Mouse (Mus musculus) cerebellum, adult 8-10 months (tissue): ENCODE results near the gene Afp.

Experiments
- DNase-seq: peaks from one replicate; pipeline ENCODE4 v3.0.0; 2022

Gene Afp

GRCm38 (mm10) chr5:90490518-90490917 is at the start of gene Afp:
Gene Afp, plus strand, starts transcription at chr5:90490737.
- no peak for DNase-seq

DNA sequence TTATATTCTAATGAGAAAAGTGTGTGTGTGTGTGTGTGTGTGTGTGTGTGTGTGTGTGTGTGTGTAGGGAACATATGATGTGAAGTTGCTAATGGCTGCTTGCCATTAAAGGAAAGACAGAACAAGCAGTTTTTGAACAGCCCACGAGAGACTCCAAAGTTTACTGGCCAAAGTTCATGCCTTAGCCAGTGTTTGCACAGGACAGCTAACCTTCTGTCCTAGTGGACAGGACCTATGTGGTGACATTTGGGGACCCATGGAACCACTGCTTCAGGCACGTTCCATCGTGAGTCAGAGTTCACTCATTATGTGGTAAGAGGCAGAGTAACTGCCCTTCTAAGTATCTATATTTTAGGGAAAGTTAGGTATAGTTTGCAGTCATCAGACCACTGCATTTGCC is 43.0 kb upstream of the Afp start:
- DNase-seq, result no peak

- DNase-seq, result no peak
Measured at GRCm38 (mm10) chr5:90449961-90450360, 40.6 kb upstream of the Afp start.

- no peak for DNase-seq
Measured at GRCm38 (mm10) chr5:90452711-90453110, 37.8 kb upstream of the Afp start.

- no peak for DNase-seq
Measured at GRCm38 (mm10) chr5:90457241-90457640, 33.3 kb upstream of the Afp start.

GRCm38 (mm10) chr5:90458727-90459126 is 31.8 kb upstream of the Afp start:
- no peak for DNase-seq

DNA sequence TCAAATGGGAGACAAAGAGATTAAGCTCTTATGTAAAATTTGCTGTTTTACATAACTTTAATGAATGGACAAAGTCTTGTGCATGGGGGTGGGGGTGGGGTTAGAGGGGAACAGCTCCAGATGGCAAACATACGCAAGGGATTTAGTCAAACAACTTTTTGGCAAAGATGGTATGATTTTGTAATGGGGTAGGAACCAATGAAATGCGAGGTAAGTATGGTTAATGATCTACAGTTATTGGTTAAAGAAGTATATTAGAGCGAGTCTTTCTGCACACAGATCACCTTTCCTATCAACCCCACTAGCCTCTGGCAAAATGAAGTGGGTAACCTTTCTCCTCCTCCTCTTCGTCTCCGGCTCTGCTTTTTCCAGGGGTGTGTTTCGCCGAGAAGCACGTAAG is 29.9 kb upstream of the Afp start, which contains the start of gene Alb:
TSS of gene Alb (plus strand) at position 279 of the 400 bp plus-strand sequence.
- DNase-seq, result no peak

DNA sequence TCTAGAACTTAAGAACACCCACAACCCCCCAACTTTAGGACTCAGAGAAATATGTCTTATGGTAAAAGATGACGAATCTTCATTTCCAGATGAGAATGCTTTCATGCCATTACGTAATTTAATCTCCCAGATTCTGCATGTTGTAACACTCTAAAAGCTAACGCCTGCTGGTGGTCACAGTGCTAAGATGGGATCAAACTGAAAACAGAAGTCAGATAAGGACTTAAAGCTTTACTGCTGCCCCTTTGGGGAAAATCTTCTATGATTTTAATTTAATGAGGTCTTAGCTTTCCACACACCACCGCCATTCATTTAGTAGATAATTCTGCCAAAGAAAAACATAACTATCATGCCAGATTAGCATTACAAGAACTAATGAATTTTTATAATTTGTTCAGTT is 23.7 kb upstream of the Afp start:
- DNase-seq, result no peak

GRCm38 (mm10) chr5:90467245-90467644 is 23.3 kb upstream of the Afp start:
- DNase-seq, result no peak

DNA sequence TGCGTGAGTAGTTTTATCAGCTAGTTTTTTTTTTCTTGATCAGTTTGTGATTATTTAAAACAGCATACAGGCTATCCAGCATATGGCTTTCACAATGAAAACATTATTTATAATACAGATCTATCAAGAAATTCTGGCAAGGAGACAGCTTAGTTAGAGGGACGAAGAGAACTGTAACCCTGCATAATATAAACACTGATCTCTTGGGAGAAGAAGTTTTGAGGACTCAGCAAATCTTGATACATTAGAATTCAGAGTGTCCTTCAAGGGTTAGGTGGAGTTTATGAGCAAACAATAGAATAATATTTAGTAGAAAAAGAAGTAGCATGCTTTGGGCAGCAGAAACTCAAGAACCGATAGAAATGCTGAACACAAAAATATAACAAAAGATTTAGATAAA is 19.7 kb upstream of the Afp start:
- DNase-seq, result no peak

- no peak for DNase-seq
Measured at GRCm38 (mm10) chr5:90473902-90474301, 16.6 kb upstream of the Afp start.

- DNase-seq, result no peak
Measured at GRCm38 (mm10) chr5:90474369-90474768, 16.2 kb upstream of the Afp start.

- DNase-seq, result no peak
Measured at GRCm38 (mm10) chr5:90476741-90477140, 13.8 kb upstream of the Afp start.

GRCm38 (mm10) chr5:90477308-90478140 is 13.0 kb upstream of the Afp start:
- no peak for DNase-seq

DNA sequence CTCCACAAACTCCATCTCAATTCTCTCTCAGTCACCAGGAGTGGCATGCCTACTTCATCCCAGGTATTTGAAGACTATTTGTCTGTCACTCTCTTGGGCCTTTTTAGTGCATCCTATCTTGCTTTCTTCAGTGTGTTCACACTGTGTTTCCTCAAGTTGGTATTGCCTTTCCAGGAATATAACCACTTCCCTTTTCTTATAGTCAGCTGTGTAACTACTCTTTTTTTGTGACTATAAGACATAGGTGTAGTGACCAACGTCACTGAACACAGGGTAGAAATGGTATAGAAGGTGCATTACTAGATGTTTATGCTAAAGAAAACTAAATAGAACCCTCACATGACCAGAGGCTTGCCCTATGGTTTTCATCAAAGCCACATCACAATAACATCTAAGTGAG is 11.7 kb upstream of the Afp start:
- DNase-seq, result no peak

DNA sequence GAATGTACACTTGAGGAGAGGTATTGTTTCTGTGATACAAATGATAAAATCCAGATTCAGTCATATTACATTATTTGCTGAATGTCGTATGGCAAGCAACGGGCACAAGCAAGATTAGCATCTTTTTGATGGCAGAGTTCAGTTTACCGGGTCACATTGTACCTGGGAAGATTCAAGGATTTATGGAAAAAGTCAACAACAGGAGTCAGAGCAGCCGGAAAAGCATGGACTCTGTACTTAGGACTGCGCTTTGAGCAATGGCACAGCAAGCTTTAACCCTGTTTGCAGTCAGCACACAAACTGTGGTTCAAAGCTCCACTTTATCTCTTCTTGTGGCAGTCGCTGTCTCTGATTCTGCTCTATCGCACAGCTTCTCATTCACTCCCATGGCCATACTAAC is 4.9 kb upstream of the Afp start:
- DNase-seq, result no peak

DNA sequence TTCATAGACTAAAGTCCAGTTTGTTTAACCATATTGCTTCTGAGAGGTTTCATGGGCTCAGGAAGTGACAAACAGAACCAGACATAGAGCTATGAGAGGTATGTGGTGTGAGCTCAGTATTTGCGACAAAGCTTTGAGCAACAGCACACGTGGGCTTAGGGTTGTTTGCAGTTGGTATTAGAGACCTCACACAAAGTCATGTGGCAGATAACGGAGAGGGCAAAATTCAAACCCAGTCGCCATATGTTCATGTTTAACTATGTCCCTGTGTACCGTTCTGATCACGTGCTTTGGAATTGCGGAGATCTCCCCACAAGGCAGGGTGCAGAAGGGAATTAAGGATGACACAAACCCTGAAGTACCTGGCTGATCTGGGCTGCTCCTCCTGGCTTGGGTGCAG is 2.2 kb upstream of the Afp start:
- DNase-seq, result no peak

- DNase-seq, result no peak
Measured at GRCm38 (mm10) chr5:90492440-90492839, 1.9 kb downstream of the Afp start.

- no peak for DNase-seq
Measured at GRCm38 (mm10) chr5:90494308-90494707, 3.8 kb downstream of the Afp start.

- DNase-seq, result no peak
Measured at GRCm38 (mm10) chr5:90499509-90499908, 9.0 kb downstream of the Afp start.

GRCm38 (mm10) chr5:90500714-90501113 is 10.2 kb downstream of the Afp start:
- peak; percentile 65 for DNase-seq

GRCm38 (mm10) chr5:90501752-90502151 is 11.2 kb downstream of the Afp start:
- DNase-seq, result no peak

DNA sequence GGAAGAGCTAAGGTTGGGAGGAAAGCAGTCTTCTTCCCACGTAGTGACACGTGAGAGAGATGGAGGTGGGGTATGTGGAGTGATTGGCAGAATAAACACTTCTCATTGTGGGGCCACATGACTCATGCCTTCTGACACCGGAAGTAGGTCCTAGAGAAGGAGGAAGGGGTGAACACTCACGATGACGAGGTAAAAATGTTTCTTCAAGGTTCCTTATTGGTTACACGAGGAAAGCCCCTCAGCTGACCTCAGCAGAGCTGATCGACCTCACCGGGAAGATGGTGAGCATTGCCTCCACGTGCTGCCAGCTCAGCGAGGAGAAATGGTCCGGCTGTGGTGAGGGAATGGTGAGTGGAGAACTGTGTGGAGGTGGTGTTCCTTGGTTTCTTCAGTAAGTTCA is 14.2 kb downstream of the Afp start:
- no peak for DNase-seq

DNA sequence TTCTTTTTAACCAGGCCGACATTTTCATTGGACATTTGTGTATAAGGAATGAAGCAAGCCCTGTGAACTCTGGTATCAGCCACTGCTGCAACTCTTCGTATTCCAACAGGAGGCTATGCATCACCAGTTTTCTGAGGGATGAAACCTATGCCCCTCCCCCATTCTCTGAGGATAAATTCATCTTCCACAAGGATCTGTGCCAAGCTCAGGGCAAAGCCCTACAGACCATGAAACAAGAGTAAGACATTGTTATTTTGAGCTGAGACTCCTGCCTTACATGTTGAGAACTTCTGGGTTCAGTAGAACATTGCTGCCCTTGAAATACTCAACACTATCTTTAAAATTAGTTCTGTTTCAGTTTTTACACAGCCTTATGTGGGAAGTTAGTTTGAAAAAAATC is 16.0 kb downstream of the Afp start:
- DNase-seq, result no peak

GRCm38 (mm10) chr5:90507411-90507949 is 16.9 kb downstream of the Afp start:
- DNase-seq, result no peak
